Mouse (Mus musculus) embryo, embryonic 11 days (tissue): ENCODE results near the gene Bmper.

Source experiments
- DNase-seq: peaks from one replicate; pipeline ENCODE4 v3.0.0-alpha.2; 2015

Bmper gene

GRCm38 (mm10) chr9:23306226-23306625 is 83.3 kb downstream of the Bmper start:
- DNase-seq, result no peak

DNA sequence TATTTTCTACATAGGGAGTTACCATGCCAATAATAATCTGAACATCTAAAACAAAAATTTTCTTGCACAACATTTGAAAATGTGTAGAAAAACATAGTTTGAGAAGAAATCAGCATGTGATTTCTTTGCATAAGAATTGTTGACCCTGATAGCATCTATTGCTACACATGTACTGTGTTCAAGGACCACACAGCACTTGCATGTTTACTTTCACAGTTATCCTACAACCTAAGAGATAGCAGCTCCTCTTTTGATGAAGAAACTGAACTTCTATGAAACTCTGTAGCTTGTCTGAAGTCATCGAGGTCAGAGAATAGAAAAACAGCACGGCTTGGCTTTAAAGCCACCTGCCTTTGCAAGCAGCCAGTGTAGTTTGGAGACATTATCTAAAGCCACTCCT is 85.0 kb downstream of the Bmper start:
- no peak for DNase-seq

GRCm38 (mm10) chr9:23310953-23311352 is 88.1 kb downstream of the Bmper start:
- no peak for DNase-seq

- DNase-seq, result no peak
Observed at GRCm38 (mm10) chr9:23311956-23312355, 89.1 kb downstream of the Bmper start.

DNA sequence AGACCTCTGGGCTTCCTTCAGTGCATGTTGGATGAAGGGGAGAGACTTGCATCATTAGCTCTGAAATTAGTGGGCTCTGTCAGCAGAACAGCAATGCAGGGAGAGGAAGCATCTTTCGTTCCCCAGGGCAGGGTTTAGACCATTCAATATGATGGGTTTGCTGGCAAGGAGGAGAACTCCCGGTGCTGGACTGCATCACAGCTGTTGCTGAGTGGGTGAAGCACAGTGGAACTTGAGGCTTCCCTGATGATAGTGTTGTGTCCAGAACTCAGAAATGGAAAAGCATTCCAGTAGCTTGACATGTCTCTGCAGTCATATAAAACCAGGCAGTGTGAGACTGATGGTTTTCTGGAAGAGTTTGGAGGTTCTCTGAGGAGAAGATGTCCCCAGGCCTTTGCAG is 90.0 kb downstream of the Bmper start:
- no peak for DNase-seq

- no peak for DNase-seq
Observed at GRCm38 (mm10) chr9:23315631-23316330, 92.9 kb downstream of the Bmper start.

DNA sequence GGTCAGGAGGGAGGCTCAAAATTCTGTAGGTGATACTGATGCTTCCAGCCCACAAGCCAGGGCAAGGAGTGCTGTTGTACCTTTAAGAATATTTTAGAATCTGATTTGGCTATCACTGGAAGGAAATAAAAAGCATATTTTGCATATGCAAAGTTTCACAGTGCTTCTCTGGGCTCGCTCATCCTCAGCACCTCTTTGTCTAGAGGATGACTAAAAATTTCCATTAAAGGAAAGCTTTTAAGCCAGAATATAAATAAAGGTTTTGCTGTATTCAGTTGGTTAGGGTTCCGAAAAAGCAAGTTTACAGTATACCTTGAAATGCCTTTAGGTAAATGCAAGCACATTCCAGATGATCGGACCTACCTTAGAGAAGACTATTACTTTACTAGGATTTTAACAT is 105.0 kb downstream of the Bmper start:
- no peak for DNase-seq

- DNase-seq, result no peak
Observed at GRCm38 (mm10) chr9:23333041-23333622, 110.3 kb downstream of the Bmper start.

GRCm38 (mm10) chr9:23340551-23340950 is 117.7 kb downstream of the Bmper start:
- no peak for DNase-seq

DNA sequence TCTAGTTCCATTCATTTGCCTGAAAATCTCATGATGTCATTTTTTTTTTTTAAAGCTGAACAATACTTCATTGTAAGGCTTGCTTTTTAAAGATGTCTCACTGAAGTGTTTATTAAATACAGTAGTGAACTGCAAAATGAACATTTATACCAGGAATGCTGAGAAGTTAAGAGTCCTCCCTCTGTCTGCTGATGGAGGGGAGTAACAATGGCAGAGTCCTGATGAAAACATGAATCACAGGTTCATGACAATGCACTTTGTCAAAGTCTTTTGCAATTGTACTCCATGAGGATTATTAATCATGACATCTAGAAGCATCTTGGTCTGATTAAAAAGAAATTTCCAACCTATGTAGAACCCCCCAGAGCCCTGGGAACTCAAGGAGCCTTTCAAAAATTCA is 118.4 kb downstream of the Bmper start:
- DNase-seq, result no peak

GRCm38 (mm10) chr9:23344353-23344752 is 121.5 kb downstream of the Bmper start:
- DNase-seq, result no peak

DNA sequence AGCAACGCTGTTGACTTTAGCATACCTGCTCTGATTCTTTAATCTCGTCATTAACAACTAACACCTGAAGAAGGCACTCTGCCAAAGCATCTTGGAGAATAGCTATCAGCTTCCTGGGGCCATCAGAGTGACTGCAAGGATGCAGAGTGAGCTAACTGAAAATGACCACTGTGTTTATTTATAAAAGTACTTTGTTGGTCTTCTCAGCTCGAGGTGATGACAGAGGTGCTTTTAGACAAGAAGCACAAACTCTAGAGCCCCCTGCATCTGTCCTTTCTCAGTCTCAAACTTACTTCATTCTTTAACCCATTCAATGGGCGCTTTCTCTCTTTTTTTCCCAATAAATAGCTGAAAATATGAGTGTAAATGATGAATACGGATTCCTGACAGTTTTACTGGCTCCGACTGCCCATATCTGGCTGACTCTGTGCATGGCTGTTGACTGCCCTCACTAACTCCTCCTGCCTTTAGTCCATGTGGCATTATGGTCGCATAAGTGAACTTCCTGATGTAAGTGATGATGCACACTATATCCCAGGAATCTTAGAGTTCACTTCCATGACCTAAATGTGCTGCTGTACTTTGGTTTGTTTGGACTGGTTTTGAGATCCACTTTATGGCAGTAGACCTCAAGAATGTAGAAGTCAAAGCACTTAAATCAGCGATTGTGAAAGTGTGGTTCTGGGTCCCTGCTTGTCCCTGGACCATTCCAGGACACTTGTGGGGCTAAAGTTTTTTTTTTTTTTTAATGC is 122.4 kb downstream of the Bmper start:
- DNase-seq, result no peak

DNA sequence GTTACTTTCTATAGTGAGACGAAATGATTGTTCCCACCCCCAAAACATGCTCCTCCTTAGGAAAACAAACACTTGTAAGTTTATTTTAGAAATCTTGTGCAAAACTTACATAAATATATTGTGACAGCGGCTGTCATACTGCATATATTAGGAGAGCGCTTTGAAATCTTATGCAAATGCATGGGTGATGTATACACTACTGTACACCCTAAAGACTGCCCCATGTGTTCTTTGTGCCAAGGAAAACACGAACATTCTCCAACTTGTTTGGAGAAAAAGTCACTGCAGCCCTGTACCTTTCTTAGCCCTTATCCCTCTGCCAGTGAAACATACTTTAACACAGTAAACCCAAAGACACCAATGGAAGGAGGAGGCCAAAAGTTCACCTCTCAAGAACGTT is 126.7 kb downstream of the Bmper start:
- no peak for DNase-seq

DNA sequence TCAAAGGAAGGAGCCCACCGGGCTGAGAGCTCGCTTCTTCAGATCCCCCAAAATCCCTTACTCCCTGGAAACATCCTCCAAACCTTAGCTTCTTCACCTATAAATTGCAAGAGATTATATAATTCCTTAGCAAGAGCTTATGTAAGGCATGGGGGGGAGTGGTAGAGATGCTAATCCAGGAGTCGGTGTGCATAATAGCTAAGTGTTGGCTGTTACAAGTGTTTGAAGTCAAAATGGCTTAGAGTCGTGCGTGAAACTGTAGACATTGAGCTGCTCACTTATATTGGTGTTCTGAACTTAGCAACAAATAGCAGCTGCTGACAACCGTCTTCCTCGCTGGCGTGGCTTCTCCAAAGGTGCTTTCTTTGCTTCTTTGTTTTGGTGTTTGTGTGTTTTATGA is 128.5 kb downstream of the Bmper start:
- DNase-seq, result no peak

DNA sequence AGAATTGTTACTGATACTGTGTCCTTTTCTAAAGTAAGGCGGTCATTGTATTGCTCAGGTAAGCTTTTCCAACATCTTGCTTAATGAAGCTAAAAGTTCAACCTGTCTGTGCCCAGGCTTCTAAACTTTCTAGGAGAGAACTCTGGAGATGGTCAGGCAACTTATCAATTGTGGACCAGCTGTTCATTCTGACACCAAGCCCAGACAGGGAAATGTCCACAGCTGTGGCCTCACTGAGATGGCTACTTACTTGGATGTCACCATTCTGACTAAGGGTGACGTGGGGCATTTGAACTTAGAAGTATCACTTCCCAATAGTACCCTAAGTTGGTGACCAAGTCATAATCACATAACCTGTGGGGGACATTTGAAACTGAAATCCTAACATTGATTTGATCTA is 129.5 kb downstream of the Bmper start:
- no peak for DNase-seq

GRCm38 (mm10) chr9:23354201-23354820 is 131.4 kb downstream of the Bmper start:
- DNase-seq, result no peak

- DNase-seq, result no peak
Observed at GRCm38 (mm10) chr9:23358108-23358507, 135.2 kb downstream of the Bmper start.

DNA sequence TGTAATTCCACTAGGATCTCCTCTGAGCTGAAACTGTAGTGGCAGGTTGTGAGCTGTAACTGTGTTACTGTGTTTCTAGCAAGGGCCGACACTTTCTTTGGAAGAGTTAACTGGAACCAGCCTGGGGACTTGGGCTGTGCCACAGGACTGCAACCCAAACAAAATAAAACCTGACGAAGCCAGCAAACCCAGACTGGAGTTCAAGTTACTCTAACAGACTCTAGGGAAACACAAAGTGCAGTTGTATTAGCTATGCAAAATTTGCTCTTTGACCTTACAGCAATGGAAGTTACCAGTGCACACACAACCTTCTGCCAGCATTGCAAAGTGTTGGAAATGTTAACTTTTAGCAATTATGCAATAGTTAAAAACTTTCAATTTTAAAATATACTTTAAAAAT is 140.3 kb downstream of the Bmper start:
- peak; percentile 20 for DNase-seq

- peak; percentile 34 for DNase-seq
Observed at GRCm38 (mm10) chr9:23363540-23363939, 140.7 kb downstream of the Bmper start.

DNA sequence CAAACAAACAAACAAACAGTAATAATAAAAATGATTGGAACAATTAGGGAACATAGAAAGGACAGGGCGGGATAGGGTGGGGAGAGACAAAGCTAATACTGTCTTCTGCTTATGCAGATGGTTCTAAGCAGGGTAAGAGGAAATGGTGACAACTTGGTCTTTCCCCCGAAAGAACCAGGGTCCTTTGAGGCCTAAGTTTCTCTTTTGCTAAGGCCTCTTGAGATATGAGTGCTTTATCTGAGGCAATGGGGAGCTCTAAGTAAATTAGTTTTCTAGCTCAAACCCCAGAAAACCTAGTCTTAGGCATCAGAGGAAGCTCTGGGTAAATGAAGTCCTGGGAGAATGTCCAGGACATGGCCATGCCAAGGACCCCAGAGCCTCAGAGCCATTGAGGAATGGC is 141.2 kb downstream of the Bmper start:
- DNase-seq, result no peak

DNA sequence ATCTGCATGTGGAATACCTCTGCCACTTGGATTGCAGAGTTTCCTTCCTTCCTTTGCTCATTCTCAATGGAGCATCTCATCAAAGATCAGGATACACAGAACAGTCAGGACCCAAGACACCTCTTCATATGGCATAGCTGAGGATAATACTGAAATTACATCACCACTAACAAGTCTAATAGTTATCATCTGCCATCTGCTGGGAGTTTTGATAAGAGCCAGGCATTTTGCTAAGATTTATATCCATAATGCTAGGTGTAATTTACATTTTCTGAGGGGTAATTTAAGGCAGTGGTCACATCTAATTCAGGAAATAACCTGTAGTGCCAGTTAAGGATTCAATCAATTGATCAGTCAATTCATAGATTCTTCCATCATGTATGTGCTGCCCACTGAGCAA is 145.2 kb downstream of the Bmper start:
- DNase-seq, result no peak

DNA sequence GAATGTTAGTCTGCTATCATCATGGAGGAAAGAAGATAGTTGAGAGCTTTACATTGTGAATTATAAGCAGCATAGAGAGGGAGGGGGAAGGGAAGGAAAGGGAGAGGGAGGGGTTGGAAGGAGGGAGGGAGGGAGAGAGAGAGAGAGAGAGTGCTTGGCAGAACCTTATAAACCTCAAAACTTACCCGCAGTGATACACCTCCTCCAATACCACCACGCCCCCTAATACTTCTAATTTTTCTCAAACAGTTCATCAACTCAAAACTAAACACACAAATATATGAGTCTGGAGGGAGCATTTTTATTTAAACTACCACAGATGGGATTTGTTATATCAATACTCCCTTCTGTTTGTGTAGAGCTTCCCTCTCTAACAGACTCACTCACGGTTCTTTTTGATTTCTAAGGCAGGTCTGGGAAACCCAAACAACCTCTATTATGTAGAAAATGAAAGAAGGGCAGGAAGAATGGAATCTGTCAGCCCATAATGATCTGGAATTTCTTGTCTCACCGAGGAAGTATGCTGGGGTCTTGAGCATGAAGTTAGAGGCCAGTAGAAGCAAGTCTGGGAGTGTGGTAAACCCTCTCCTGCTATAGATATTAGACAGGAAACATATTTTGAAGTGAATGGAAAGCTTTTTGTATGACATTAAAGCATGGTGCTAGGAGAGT is 152.0 kb downstream of the Bmper start:
- no peak for DNase-seq
